Mouse (Mus musculus): ENCODE measurements around the gene Iffo2.

The Iffo2 gene

GRCm38 (mm10) chr4:139583629-139584245 lies 53.4 kb downstream of the Iffo2 start:
- DNase-seq = no peak

- DNase-seq = no peak
Measured at GRCm38 (mm10) chr4:139584704-139585103, 54.4 kb downstream of the Iffo2 start.

- DNase-seq = no peak
Measured at GRCm38 (mm10) chr4:139585713-139586112, 55.4 kb downstream of the Iffo2 start.

- DNase-seq = no peak
Measured at GRCm38 (mm10) chr4:139587370-139587769, 57.0 kb downstream of the Iffo2 start.

GRCm38 (mm10) chr4:139587773-139588172 lies 57.4 kb downstream of the Iffo2 start:
- no peak for DNase-seq

- no peak for DNase-seq
Measured at GRCm38 (mm10) chr4:139589351-139590027, 59.1 kb downstream of the Iffo2 start.

GRCm38 (mm10) chr4:139590446-139590845 lies 60.1 kb downstream of the Iffo2 start:
- DNase-seq = no peak

- DNase-seq = no peak
Measured at GRCm38 (mm10) chr4:139592895-139593294, 62.5 kb downstream of the Iffo2 start.

GRCm38 (mm10) chr4:139593383-139593782 lies 63.0 kb downstream of the Iffo2 start:
- no peak for DNase-seq

GRCm38 (mm10) chr4:139594062-139594461 lies 63.7 kb downstream of the Iffo2 start:
- DNase-seq = no peak

- no peak for DNase-seq
Measured at GRCm38 (mm10) chr4:139596715-139597114, 66.4 kb downstream of the Iffo2 start.

GRCm38 (mm10) chr4:139597286-139598284 lies 67.2 kb downstream of the Iffo2 start:
- peak; percentile 38 to 57 for DNase-seq

GRCm38 (mm10) chr4:139598356-139598755 lies 68.0 kb downstream of the Iffo2 start:
- DNase-seq = no peak

- peak; percentile 68 to 77 for DNase-seq
Measured at GRCm38 (mm10) chr4:139598950-139599518, 68.7 kb downstream of the Iffo2 start.

GRCm38 (mm10) chr4:139601519-139602356 lies 71.4 kb downstream of the Iffo2 start:
- no peak for DNase-seq

GRCm38 (mm10) chr4:139602357-139603244 lies 72.3 kb downstream of the Iffo2 start, which contains the start of gene Gm21969:
Gm21969 (plus strand) TSS chr4:139603186.
- DNase-seq = peak; percentile 71 to 72

GRCm38 (mm10) chr4:139605216-139605615 lies 74.9 kb downstream of the Iffo2 start:
- no peak for DNase-seq

GRCm38 (mm10) chr4:139606732-139607131 lies 76.4 kb downstream of the Iffo2 start:
- DNase-seq = no peak

- DNase-seq = no peak
Measured at GRCm38 (mm10) chr4:139608975-139609374, 78.6 kb downstream of the Iffo2 start.

- no peak for DNase-seq
Measured at GRCm38 (mm10) chr4:139610954-139611353, 80.6 kb downstream of the Iffo2 start.

GRCm38 (mm10) chr4:139611542-139611953 lies 81.2 kb downstream of the Iffo2 start:
- peak; percentile 64 to 80 for DNase-seq
